Mouse (Mus musculus): ENCODE measurements around the gene AY074887.

The AY074887 gene

GRCm38 (mm10) chr9:54915576-54915975 lies 35.2 kb downstream of the AY074887 start:
- no peak for DNase-seq

DNA sequence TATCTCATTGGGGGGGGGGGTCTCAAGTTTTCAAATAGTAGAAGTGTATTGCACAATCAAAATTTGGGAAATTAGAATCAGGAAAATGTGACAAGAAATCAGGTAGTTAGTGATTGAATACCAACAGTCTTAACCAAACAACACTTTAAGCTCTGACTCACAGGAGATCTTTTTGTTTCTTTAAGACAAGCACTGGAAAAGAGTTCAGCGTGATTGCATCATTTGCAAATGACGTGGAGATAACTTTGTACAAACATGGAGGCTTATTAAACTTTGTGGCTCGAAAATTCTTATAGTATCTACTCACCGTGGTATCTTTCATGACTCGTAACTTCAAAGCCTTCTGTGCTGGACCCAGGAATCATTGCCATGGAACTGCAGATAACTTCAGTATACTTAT lies 41.4 kb downstream of the AY074887 start:
- no peak for DNase-seq
